Mouse (Mus musculus) lung, postnatal 25 days (tissue): ENCODE data around the gene Nfatc2.
A peak's percentile ranks its signal among the peaks of the same experiment; 100 is the strongest.

Source experiments
- DNase-seq: peaks from one replicate; pipeline ENCODE4 v3.0.0; 2022; ENCODE audit warnings: low spot score

Gene Nfatc2

DNA sequence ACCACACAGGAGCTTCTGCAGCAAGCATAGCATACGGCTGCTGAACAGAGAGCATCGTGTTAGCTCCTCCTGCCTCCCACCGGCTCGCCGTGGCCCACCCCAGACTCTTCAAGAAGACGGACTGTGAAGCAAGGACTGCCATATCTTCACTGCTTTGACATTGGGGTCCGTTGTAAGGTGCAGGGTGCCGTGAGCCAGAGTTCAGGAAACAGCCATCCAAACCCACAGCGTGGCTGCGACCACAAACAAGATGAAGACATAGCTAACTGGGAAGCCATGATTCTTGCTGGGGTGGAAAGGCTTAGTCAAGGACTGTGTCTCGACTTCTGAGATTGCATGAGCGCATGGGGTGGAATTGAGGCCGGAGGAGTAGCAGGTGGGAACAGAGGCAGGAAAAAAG, 111.5 kb downstream of the Nfatc2 start:
- no peak for DNase-seq

DNA sequence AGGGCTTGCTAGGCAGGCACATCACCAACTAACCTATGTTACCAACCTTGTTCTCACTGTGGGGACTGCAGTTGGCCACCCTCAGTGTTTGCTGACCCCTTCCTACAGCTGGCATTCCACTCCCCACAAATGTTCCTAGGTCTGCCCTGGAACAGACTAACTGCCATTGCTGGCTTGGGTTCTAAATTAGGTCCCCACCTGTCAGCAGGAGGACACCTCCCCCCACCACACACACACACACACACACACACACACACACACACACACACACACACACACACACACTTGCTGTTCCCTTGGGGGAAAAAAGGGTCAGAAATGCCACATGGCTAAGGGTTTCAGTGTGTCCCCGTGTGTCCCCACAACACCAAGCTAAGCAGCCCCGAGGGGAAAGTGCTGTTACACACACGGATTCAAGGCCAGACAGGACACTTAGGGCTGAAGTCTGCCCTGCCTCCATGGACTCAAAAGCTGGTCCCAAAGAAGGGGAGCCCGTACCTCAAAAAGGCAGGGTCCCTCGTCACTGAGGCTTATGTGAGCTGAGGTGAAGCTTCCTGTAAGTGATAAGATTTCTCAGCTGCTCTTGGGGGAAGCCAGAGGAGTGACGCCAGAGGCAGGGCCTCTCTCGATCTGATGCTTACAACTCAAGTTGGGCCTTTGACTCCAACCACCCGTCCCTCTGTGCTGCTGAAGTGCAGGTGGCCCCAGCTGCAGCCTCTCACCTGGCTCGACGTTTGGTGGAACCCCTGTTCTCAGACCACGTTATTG, 113.1 kb downstream of the Nfatc2 start:
- no peak for DNase-seq

DNA sequence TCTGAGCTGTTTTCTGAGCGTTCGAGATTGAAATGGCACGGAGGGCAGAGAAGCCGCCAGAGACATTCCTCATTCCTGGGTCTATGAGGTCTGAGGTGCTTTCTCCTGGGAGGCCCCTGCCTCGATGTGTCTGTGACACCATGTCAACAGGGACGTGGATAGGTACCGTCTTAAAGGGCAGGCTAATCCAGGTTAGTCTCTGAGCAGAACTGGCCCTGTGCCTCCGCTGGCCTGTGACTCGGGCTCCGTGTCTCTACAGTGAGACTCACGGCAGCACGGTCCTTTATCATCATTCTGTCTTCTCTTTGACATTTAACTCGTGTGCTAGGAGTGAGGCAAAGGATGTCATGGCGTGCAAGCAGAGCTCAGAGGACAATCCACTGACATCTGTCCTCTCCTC, 120.3 kb downstream of the Nfatc2 start:
- no peak for DNase-seq

DNA sequence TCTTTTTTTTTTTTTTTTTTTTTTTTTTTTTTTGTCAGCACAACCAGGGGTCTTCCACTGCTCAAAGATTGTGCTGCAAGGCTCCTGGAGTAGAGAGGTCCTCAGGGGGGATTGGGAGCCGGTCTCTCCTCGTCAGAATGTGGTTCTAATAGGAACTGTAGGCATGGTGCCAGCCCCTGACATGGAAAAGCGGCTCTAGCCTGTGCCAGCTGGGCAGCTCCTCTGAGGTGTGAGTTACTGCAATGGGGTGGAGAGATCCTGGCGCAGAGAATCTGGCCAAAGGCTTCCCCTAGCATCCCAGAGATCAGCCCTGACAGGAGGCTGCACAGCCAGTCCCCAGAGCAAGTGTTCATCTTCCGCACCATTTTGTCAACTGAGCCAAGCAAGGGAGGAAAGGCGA, 120.8 kb downstream of the Nfatc2 start:
- no peak for DNase-seq

DNA sequence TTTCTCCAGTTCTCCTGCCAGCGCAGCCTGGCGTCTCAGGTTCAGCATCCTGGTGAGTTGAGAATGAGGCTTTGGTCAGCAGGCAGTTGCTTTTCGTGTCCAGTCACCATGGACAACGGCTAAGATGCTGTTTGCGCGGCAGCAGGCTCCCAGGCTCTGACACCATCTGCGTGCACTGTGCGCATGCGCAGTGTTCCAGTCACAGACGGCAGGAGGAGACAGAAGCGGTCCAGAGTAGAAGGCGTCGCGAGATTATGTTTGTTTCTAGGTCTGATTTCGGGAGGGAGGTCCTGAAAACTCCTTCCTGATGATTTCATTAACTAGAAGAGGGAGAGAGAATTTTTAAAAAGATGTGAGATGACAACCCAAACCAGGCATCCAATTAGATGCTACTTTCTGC, 121.5 kb downstream of the Nfatc2 start:
- DNase-seq, result no peak

DNA sequence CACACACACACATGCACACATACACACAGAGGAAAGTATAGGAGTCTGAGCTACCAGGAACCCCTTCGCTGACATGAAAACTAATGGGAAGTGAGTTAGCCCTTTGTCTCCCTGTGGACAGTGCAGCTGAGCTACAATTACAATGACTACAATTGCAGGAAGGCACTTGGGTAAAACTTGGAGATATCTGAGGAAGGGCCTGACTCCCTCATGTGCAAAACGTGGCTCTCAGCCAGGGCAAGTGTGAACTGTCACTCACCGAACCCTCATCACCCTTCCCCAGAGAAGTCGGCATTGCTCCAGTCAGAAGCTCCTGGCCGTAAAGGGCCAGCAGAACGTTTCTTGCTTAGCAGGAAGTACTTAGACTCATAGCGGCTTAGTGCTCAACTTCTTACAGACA, 123.0 kb downstream of the Nfatc2 start:
- DNase-seq, result no peak

DNA sequence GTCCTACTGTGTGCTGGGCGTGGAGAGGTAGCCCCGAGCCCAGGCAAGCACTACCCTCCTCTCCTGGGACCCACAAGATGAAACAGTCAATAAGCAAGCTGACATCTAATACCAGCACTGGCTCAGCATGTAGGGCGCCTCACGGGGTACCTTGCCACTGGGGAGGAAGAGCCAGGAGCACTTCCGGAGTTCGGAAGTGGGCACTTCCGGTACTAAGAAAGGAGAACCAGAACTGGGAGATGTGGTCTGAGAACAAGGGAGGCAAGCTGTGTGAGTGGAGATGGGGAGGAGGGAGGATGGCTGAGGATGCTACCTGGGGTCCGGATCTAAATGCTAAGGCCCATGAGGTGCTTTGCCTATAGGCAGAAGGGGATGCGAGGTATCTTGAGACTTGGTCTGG, 128.0 kb downstream of the Nfatc2 start:
- no peak for DNase-seq

DNA sequence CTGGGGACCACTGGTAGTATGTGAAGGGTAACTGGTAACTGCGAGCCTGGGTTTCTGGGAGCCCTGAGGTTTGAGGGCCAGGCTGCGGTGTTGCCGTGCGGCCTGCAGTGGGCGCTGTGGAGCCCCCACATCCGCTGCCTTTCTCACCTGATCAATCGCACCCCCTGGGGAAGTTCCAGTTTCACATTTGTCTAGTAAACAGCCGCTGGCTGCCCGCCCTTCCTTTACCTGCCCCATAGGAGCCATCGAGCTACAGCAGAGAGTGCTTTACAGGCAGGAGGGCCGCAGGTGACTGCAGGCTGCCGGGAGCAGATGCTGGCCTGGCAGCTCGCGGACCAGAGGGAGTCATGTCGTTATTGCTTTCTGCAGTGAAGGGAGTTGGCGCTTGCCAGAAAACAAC, 128.6 kb downstream of the Nfatc2 start:
- DNase-seq, result peak; percentile 73

DNA sequence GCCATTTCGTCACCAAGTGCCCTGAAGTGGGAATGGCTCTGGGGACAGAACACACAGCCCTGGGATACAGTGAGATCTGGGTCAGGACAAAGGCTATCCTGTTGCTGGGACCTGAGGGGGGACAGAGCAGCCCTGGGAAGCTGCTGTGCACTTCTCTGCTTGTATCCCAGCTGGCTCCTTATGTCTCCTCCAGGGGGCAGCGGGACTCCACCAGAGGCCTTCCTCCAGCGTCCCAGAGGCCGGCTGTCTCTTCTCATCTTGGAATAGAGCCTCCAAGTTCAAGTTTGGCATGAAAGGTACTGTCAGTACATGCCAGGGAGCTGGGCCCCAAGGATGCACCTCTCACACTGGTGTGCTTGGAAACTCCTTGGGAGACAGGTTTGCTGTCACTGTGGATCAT, 132.4 kb downstream of the Nfatc2 start:
- peak; percentile 68 for DNase-seq

DNA sequence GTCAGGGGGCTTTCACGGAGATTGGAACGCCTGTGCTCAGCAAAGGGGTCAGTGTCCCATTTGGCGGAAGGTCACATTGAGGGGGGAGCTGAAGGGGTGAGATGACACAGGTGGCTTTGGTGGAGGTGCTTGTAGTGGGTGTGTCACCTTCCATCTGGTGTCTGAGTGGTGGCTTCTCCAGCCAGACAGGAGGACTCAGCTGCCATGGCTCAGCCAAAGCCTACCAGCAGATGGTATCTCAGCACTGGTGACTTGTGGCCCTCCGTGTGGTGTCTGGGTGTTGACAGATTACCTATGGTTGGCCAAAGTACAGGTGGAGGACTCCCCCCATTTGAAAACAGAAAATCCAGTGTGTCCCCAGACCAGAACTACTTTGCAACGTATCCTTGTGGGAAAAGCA, 134.3 kb downstream of the Nfatc2 start:
- no peak for DNase-seq

DNA sequence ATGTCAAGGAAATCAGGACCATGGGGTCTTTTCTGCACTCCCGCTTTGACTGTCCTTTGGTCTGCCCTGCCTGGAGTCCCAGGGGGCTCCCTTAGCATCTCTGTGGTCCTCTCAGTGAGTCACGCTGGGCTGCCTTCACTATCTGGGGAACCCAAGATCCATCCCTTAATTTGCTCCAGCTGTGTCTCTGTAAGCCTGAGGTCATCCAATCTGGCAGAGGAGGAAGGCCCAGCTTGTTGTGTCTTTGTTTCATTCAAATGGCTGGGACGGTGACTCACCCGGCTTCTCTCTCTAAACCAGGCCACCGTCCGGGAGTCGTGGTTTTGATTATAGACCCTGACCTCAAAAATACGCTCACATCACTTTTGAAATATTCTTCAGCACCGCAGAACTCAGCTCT, 135.4 kb downstream of the Nfatc2 start:
- peak; percentile 16 for DNase-seq

DNA sequence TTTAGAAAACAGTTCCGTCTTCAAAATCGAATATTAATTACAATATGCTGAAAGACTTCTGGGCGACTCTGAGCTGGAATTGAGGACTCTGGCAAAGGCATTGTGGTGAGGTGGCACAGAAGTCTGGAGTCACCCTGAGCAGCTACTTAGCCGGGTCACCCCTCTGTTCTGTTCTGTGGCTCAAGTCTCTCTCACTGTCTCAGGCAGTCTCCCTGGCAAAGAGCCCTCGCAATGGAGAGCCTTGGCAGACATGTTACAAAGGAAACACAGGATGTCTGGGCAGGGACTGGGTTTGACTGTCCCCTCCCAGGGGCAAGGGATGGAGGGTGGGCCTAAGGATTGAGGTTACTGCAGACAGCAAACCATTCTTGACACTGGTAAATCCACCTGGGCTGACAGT, 135.8 kb downstream of the Nfatc2 start:
- DNase-seq, result no peak

DNA sequence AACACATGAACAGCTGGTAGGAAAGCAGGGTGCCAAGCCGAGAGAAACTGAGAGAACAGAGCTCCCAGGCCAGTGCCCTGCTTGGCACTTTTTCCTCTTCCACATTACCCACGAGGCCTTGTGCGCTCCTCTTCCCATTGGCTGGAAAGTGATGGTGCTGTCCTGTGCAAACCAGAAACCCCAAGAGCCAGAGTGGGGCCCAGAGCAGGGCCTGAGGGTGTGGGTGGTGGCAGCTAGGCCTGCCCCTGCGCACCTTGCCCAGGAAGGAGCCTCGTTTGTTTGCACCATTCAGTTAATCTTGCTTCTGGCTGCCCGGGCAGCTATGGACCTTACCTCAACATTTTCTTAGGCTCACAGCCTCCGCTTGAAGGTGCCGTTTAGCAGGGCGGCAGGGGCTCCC, 139.6 kb downstream of the Nfatc2 start:
- DNase-seq, result no peak

DNA sequence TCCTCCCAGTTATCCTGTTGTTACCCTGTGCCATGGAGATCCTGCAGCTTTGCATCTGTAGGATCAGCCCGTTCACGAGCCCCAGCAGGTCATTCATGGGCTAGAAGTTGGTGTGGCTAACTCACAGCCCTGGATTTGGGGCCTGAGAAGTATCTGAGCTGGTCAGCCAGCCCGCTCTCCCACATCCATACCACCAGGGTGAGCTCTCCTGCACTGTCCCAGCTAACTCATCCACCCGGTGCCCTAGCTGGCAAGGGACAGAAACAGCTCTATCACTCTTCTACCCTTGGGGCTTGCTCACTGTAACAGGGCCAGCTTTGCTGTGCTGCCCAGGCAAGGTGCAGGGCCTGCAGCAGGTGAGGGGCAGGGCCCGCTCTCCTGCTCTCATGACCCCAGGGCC, 141.8 kb downstream of the Nfatc2 start:
- DNase-seq, result no peak

DNA sequence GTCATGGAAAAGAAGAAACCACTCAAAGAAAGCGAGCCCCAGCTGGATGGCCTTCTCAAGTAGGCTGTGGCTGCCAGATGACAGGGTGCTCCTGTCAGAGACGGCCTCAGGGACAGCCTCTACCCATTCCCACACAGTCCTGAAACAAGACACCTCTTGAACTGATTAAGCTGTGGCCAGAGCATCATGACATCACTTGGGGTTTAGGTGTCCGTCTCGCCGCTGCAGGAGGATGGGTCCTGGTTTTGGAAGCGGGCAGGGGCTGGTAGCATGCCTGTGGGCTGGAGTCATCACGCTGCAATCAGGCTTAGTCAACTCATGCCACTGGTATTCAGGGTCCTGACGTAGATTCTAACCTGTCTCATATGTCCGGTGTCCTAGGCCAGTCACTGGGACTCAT, 142.9 kb downstream of the Nfatc2 start:
- no peak for DNase-seq

DNA sequence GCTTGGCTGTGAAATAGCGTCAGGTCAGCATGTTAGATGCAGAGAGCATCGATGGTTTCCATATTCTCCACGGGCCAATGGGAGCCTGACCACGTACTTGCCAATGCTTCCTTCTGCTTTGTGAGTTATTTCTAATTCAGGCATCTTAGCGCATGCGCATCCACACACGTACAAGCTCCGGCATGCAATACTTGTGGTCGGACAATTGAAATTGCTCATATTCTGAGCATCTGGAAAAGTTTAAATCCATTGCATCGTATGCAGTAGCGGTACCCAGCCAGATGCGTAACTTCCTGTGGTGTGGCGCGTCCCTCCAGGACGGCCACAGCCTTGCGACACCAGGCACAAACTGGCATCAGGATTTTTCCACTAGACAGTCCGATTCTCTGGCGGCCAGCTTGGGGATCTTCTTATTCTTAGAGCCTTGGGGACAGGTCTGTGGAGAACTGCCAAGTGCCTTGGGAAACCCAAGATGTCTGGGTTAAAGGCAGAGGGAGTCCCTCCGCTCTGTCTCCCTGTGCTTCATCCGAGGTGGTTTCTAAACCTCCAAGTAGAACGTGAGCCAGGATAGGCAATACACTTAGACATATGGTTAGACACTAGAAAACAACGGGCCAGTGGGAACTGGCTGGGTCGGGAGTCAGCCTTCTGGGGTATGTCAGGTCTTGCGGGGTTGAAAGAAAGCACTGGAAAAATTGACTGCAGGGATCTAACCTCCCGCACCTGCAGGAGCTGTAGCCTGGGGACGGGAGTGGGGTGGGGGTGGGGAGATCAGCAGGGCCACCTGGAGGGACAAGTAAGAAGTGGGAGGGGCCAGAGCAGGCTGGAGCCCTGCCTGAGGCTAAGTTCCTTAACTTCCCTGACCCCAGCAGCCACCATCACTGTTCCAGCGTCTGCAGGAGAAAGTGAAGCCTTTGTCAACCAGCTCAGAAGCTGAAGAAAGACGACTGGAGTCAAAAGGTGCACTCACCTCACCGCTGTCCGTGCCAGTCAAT, 149.4 kb downstream of the Nfatc2 start:
- DNase-seq, result no peak

DNA sequence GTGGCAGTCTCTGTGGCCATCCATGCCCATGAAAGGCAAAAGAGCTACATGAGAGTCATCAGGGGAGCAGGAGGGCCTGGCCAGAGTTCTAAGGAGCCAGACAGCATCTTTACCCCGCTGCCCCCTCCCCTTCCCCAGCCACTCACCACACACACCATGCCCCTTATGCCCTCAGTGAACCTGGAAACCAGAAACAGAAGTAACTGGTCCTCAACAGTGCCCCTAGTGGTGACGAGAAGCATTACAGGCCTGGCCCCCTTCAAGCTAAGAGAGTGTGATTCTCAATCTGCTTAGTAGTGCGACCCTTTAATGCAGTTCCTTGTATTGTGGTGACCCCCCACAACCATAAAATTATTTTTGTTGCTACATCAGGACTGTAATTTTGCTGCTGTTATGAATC, 150.5 kb downstream of the Nfatc2 start:
- no peak for DNase-seq

DNA sequence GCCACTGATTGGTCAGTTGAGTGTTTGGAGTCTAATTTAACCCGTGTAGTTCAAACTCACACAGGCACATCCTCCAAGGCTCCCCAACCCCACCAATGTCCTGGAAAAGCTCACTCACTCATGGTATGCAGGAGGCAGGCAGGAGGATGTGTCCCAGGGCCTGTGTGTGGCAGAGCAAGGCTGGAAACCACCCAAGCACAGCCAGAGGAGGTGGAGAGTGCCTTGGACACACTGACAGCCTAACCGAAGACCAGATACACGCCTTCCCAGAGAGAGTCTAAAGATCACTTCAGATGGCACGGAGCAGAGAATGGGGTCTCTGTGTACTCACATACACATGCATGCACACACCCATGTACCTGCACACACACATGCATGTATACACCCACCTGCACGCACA, 153.4 kb downstream of the Nfatc2 start:
- DNase-seq, result no peak

DNA sequence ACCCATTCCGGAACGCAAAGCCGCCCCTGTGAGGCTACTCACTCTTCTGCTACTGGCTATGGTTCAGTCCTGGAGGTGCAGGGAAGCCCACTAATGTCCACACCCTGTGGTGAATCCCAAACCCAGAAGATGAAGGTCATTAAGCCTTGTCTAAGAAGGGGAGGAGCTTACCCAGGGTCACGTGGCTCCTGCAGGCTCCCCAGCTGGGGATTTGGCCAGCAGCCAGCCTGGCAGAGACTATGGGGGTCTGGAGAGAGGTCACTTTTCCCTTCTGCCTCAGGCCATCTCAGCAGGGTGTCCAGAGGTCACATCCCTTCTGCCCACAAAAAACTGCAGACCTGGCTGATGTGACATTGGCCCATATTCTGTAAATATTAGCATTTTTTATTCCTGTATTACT, 153.9 kb downstream of the Nfatc2 start:
- no peak for DNase-seq

DNA sequence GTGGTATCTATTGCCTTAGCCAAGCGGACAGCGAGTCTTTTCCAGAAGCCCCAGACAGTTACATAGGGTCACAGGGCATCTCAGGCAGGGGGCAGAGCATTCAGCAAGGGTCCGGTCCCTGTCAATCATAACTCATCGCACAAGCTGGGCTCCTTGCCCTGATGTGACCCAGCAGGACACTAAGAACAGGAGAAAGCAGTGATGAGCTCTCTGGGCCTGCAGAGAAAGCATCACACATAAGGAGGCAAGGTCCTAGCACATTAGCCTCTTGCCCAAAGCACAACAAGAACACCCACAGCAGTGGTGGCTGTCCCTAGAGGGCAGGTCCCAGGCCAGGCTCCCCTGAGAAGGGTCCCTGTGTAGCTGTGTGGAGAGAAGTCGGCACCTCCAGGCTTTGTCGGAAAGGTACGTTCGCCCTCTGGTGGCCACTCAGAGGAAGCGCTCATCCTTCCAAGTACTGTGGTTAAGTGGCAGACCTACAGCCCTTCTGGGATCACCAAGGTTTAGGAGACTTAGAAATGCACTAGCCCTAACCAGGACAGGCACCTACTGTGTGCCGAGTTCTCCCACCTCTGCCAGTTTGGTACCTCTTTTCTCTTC, 156.1 kb downstream of the Nfatc2 start:
- DNase-seq, result peak; percentile 41

DNA sequence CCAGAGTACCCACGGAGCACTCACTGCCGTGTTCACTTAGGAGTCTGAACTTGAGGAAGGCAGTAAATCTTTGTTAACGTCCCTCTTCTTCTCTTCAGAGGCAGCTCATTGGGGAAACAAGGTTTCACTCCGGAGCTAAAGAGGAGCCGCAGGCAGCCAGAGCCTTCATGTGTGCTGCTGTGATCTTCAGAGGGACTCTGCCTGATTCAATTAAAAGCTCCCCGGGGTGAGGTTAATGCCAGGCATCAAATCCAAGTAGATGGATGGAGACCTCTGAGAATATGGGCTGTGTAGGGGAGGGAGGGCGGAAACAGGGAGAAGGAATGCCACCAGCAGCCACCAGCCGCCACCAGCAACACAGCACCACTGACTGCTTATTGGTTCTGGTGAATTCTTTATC, 157.3 kb downstream of the Nfatc2 start:
- no peak for DNase-seq

DNA sequence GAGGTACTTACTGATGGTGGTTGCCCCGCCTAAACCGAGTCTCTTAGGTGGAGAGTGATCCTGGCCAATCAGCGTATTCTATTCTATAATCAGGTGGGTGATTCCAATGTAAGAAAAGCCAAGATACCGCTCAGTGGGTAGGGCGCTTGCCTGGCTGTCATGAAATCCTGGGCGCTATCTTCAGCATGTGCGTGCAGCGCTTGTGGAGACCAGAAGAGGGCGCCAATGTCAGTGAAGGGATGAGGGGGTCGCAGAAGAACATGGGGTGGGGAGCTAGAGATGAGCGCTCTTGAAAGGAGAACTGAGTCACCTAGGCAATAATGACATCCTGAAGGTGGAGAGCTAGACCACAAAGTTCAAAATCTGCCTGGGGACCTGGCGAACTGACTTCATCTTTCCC, 160.0 kb downstream of the Nfatc2 start:
- no peak for DNase-seq

DNA sequence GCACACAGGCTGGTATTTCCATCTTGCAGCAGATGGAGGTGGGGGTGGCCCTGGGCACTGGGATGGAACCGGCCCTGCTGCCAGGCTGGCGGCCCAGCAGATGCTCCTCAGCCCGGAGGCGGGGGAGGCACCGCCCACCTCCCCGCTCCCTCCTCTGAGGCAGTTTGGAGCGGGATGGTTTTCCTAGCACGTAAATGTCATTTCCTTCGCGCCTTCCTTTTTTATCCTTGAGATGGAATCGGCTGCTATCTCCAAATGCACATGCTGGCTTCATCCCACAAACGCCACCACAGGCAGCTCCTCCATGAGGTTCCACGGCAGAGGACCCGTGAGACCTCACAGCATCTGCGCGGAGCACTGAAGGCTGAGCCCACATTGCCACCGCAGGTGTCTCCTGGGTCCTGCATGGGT, 160.5 kb downstream of the Nfatc2 start:
- no peak for DNase-seq
